Mouse (Mus musculus) stomach, embryonic 14.5 days (tissue): ENCODE measurements at regions not wholly inside any gene's neighbourhood (a gene's known extent, or its start where the extent isn't known, plus 50 kb on each side); places are given as distances from the start of the nearest gene placed in this dataset.

Source experiments
- ATAC-seq: fragments of 200-750 bp; cut with Nextera tagmentation; 2 replicates; pipeline ENCODE4 v1.8.0; 2017; ENCODE audit warnings: low read depth, moderate TSS enrichment; ENCODE audit not compliant: insufficient number of reproducible peaks, insufficient read depth, low FRiP score
- H3K27ac ChIP-seq: fragments of 300-500 bp; sonication (generic); 2 replicates; pipeline ENCODE4 v1.5.1; 2014; ENCODE audit warnings: mild to moderate bottlenecking, low read length, moderate library complexity, mixed read lengths
- H3K27me3 ChIP-seq: fragments of 300-500 bp; sonication (generic); 2 replicates; pipeline ENCODE4 v1.6.1; 2014; ENCODE audit warnings: low read length, control low read depth, mixed read lengths; ENCODE audit not compliant: control insufficient read depth, insufficient read depth
- H3K36me3 ChIP-seq: fragments of 300-500 bp; sonication (generic); 2 replicates; pipeline ENCODE4 v1.6.1; 2014; ENCODE audit warnings: mild to moderate bottlenecking, control low read depth, low read length, moderate library complexity, mixed read lengths; ENCODE audit not compliant: control insufficient read depth, insufficient read depth
- H3K4me1 ChIP-seq: fragments of 300-500 bp; sonication (generic); 2 replicates; pipeline ENCODE4 v1.6.1; 2014; ENCODE audit warnings: low read length, control low read depth, mixed read lengths; ENCODE audit not compliant: control insufficient read depth, insufficient read depth
- H3K4me2 ChIP-seq: fragments of 300-500 bp; sonication (generic); replicated peaks from 2 replicates; pipeline ENCODE4 v1.6.1; 2014; ENCODE audit warnings: low read depth, low read length, control low read depth
- H3K4me3 ChIP-seq: fragments of 300-500 bp; sonication (generic); 2 replicates; pipeline ENCODE4 v1.5.1; 2014; ENCODE audit warnings: low read depth, low read length, control low read depth
- H3K9ac ChIP-seq: fragments of 300-500 bp; sonication (generic); replicated peaks from 2 replicates; pipeline ENCODE4 v1.6.1; 2014; ENCODE audit warnings: low read depth, mild to moderate bottlenecking, control low read depth, low read length, moderate library complexity, mixed read lengths
- H3K9me3 ChIP-seq: fragments of 300-500 bp; sonication (generic); 2 replicates; pipeline ENCODE4 v1.6.1; 2016; ENCODE audit warnings: low read depth, low read length, control low read depth; ENCODE audit not compliant: control insufficient read depth
- WGBS: fragments of 180-500 bp; shearing (Covaris S2); extraction: QIAGEN DNeasy Blood & Tissue Kit; methylation state at CpG from one replicate; pipeline ENCODE4 v1.1.7; 2014; 5-methylcytosine and 5-hydroxymethylcytosine counted together

DNA sequence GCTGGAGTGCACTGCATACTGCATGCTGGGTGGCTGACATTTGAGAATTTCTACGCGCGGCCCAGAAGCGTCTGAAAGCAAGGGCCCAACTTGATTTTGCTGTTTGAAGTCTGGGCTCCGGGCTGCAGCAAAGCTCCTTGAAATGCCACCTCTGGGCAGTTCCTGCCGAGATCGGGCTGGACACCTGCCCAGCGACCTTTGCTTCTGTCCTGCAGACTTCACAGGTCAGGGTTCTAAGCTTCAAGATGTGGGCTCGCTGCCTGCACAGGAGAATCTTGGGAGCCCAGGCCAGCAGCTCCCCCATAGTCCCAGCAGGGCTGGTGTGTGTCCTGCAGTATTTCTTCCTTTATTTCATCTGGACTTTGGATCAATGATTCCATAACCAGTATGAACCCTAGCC lies 57.1 kb upstream of the A230072I06Rik start:
- Histone ChIP-seq H3K9ac (no peak overlapping the region), H3K36me3 (no peaks in the 10 kb centered on the region), H3K27me3 (no peaks in the 10 kb centered on the region), H3K27ac (no peak overlapping the region), H3K4me3 (no peak overlapping the region), H3K9me3 (no peaks in the 10 kb centered on the region), H3K4me2 (no peak overlapping the region), H3K4me1 (no peaks in the 10 kb centered on the region)
- ATAC-seq, result no peak
- 82% methylated on average over 9 of the region's 9 CpGs for WGBS

DNA sequence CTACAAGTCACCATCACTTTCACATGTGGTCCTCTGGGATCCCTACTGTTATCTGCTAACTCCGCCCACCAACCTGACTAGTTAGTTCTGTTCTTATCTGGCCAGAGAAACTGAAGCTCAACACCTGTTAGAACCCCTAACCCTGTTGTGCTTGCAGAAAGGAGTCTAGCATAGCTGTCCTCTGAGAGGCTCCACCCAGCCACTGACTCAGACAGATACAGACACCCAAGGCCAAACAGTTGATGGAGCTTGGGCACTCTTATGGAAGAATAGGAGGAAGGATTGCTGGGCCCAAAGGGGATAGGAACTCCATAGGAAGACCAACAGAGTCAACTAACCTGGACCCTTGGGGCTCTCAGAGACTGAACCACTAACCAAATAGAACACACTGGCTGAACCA lies 55.2 kb upstream of the A230072I06Rik start:
- no peak for ATAC-seq
- WGBS, result 71% methylated on average over 1 of the region's 1 CpGs
- Histone ChIP-seq H3K27ac (no peak overlapping the region), H3K9ac (no peak overlapping the region), H3K4me3 (no peak overlapping the region), H3K27me3 (no peaks in the 10 kb centered on the region), H3K36me3 (no peaks in the 10 kb centered on the region), H3K4me2 (no peak overlapping the region), H3K9me3 (no peaks in the 10 kb centered on the region), H3K4me1 (no peaks in the 10 kb centered on the region)
